Mouse (Mus musculus): ENCODE data around the gene Sod3.
A peak's percentile ranks its signal among the peaks of the same experiment; 100 is the strongest.

Gene Sod3

GRCm38 (mm10) chr5:52382837-52383236 lies 19.2 kb downstream of the Sod3 start:
- no peak for DNase-seq (ENCODE audit: low spot score)

DNA sequence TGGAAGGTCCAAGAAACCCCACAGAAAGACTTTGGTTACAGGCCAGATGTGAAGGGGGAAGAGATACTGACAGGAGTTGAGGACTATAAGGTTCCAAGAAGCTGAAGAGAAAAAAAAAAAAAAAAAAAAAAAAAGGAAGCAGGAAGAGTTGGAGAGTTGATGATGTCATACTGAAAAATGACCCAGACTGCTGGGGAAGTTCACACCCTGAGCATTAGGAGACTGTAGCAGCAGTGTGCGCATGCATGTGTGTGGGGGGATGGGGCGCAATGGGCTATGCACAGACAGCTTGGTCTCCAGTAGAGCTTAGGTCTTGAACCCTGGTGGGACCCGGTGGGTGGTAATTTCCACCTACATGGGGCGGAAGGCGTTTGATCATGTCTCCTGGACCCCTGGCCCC lies 20.2 kb downstream of the Sod3 start:
- DNase-seq (ENCODE audit: low spot score), result no peak

DNA sequence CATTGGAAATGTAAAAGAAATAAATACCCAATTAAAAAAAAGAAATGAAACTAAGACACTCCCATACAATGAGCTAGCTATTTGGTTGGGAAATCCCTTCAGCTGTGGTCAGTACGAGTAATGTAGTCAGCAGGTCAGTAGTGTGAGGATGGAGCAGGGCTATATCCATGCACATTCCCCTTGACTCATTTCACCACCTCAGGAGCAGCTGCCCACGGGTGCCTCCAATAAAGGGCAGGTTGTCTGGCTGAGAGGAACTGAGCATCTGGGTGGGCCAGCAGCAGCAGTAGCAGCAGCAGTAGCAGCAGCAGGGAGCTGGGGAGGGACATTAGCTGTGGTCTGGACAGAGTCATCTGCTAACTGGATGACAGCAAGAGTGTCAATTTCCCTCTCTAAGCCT lies 22.4 kb downstream of the Sod3 start:
- DNase-seq (ENCODE audit: low spot score), result no peak

- DNase-seq (ENCODE audit: low spot score), result no peak
These were observed 24.6 kb downstream of the Sod3 start for GRCm38 (mm10) chr5:52388092-52388749.

- no peak for DNase-seq (ENCODE audit: low spot score)
These were observed 26.8 kb downstream of the Sod3 start for GRCm38 (mm10) chr5:52390381-52390780.

- DNase-seq (ENCODE audit: low spot score), result no peak
These were observed 27.9 kb downstream of the Sod3 start for GRCm38 (mm10) chr5:52391471-52391870.

GRCm38 (mm10) chr5:52393756-52394155 lies 30.2 kb downstream of the Sod3 start:
- no peak for DNase-seq (ENCODE audit: low spot score)

GRCm38 (mm10) chr5:52404373-52404772 lies 40.8 kb downstream of the Sod3 start:
- DNase-seq (ENCODE audit: low spot score), result no peak

DNA sequence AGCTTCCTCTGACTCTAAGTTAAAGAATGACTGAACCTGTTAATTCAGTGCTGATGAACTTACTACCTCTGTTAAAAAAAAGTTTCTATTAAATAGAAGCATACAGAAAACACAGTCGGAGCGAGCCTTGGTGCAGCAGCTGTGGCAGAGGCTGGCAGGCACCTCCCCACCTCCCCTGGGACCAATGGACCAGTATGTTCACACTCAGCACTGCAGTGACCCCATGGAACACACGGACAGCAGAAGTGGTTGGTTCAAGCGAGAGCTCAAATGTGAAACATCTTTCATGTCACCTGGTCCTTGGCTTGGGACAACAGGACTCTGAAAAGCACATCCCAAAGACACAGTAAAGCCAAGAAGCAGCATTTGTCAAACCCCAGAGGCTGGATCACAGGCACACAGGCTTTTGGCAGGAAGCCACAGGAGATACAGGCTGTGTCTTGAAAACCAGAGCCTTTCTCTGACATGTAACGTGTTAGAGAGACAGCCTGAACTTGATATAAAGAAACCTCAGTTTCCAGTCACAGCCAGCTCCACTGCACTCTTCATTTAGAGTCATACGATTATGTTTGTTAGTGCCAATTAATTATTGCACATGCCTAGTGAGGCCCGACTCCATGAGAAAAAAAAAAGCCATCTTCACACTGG lies 45.2 kb downstream of the Sod3 start:
- DNase-seq (ENCODE audit: low spot score), result no peak

DNA sequence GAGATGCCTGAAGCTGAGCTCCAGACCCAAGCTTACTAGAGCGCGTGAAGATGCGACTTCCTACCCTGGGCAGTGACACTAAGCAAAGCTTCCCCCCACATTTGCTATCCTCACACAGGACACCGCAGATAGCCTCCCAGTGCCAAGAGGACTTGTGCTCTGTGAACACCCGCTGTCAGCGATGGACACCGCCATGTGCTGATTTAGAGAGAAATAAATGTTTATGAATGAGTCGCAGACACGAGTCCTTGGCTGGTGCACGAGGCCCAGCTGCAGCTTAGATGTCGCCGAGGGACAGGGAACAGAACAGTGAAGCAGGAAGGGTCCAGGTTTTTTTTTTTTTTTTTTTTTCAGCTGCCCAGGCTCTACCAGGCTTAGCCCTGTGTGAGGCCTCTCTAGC lies 46.6 kb downstream of the Sod3 start:
- DNase-seq (ENCODE audit: low spot score), result no peak

DNA sequence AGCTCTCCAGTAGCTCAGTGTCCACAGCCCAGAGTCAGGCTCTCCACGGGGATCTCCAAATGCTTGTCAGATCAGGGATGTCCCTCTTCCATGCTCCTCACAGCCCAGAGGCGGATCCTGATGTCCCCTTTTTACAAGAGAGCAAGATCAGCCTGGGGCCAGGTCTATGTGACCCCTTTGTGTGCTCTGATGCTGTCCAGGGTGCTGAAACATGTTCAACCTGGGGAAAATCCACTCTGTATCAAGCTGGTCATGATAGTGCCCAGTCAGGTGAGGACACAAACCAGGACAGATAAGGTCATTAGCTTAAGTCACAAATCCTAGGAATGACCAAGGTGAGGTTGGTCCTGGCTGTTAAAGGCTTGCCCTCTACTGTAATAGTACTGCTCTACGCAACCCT lies 48.0 kb downstream of the Sod3 start:
- DNase-seq (ENCODE audit: low spot score), result peak; percentile 72

- no peak for DNase-seq (ENCODE audit: low spot score)
These were observed 51.6 kb downstream of the Sod3 start for GRCm38 (mm10) chr5:52415193-52415592.

DNA sequence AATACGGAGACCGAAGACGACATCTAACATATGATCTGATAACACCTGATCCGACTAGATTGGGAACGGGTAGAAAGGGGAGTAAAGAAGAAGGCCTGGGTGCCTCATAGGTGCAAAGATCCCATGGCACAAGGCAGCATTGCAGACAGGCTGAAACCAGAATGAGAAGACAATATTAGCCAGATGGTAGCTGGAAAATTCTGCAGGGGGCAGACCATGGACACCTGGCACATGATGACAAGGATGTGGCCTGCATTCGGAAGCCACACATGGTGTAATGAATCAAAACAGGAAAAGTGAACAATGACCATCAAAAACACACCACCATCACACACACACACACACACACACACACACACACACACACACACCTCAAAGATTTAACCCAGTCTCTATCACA lies 52.3 kb downstream of the Sod3 start:
- no peak for DNase-seq (ENCODE audit: low spot score)

GRCm38 (mm10) chr5:52416485-52416884 lies 52.9 kb downstream of the Sod3 start:
- DNase-seq (ENCODE audit: low spot score), result no peak
